Mouse (Mus musculus) midbrain, embryonic 11.5 days (tissue): ENCODE data around the gene St6galnac3. TPM values are rescaled to one million over a fixed set of nuclear protein-coding genes. Genes with fewer than 3 reads are reported as not detected.
A peak's percentile ranks its signal among the peaks of the same experiment; 100 is the strongest.

Source experiments
- ATAC-seq: fragments of 200-750 bp; cut with Nextera tagmentation; 2 replicates; pipeline ENCODE4 v1.8.0; 2017; ENCODE audit warnings: moderate TSS enrichment, moderate library complexity; ENCODE audit not compliant: low FRiP score
- DNase-seq: peaks from one replicate; pipeline ENCODE4 v3.0.0; 2015; ENCODE audit warnings: low spot score; ENCODE audit errors: missing footprints
- H3K27ac ChIP-seq: fragments of 300-500 bp; sonication (generic); 2 replicates; pipeline ENCODE4 v1.5.1; 2014; ENCODE audit warnings: low read depth, low read length
- H3K27me3 ChIP-seq: fragments of 300-500 bp; sonication (generic); 2 replicates; pipeline ENCODE4 v1.6.1; 2014; ENCODE audit warnings: mild to moderate bottlenecking, low read length, moderate library complexity, mixed read lengths; ENCODE audit not compliant: control insufficient read depth, insufficient read depth
- H3K36me3 ChIP-seq: fragments of 300-500 bp; sonication (generic); 2 replicates; pipeline ENCODE4 v1.6.1; 2014; ENCODE audit warnings: mild to moderate bottlenecking, low read length, moderate library complexity, mixed read lengths; ENCODE audit not compliant: control insufficient read depth, insufficient read depth
- H3K4me1 ChIP-seq: fragments of 300-500 bp; sonication (generic); 2 replicates; pipeline ENCODE4 v1.6.1; 2014; ENCODE audit warnings: low read length; ENCODE audit not compliant: control insufficient read depth, insufficient read depth
- H3K4me2 ChIP-seq: fragments of 300-500 bp; sonication (generic); 2 replicates; pipeline ENCODE4 v1.6.1; 2014; ENCODE audit warnings: mild to moderate bottlenecking, moderate library complexity
- H3K4me3 ChIP-seq: fragments of 300-500 bp; sonication (generic); 2 replicates; pipeline ENCODE4 v1.5.1; 2014; ENCODE audit warnings: low read depth, low read length
- H3K9ac ChIP-seq: fragments of 300-500 bp; sonication (generic); 2 replicates; pipeline ENCODE4 v1.6.1; 2014; ENCODE audit warnings: low read length
- H3K9me3 ChIP-seq: fragments of 300-500 bp; sonication (generic); 2 replicates; pipeline ENCODE4 v1.6.1; 2016; ENCODE audit warnings: low read length; ENCODE audit not compliant: control insufficient read depth
- WGBS: fragments of 180-500 bp; shearing (Covaris S2); extraction: QIAGEN DNeasy Blood & Tissue Kit; methylation state at CpG from one replicate; pipeline ENCODE4 v1.1.7; 2014; 5-methylcytosine and 5-hydroxymethylcytosine counted together
- polyA plus RNA-seq: library from polyadenylated mRNA; unstranded; fragments of >200 nt; fragmentation: Nextera tagmentation; extraction: Ambion mirVana; gene quantifications from 2 replicates; pipeline ENCODE4 v1.2.1, GENCODE M21; 2014

St6galnac3 gene
- polyA plus RNA-seq, 1 experiment from 2014 or later: 35.7 TPM

- H3K9me3 ChIP-seq: no peaks in the 10 kb centered on the region
- H3K36me3 ChIP-seq: no peaks in the 10 kb centered on the region
- H3K27me3 ChIP-seq: no peaks in the 10 kb centered on the region
- DNase-seq: no peak
- no peak overlapping the region for H3K9ac ChIP-seq
- no peaks in the 10 kb centered on the region for H3K4me1 ChIP-seq
- no peak overlapping the region for H3K4me2 ChIP-seq
- no peak overlapping the region for H3K27ac ChIP-seq
- WGBS: 73% methylated on average over 8 of the region's 8 CpGs
- no peak overlapping the region for H3K4me3 ChIP-seq
- ATAC-seq: no peak
Measured at GRCm38 (mm10) chr3:153267397-153267796, 457.6 kb downstream of the St6galnac3 start.

DNA sequence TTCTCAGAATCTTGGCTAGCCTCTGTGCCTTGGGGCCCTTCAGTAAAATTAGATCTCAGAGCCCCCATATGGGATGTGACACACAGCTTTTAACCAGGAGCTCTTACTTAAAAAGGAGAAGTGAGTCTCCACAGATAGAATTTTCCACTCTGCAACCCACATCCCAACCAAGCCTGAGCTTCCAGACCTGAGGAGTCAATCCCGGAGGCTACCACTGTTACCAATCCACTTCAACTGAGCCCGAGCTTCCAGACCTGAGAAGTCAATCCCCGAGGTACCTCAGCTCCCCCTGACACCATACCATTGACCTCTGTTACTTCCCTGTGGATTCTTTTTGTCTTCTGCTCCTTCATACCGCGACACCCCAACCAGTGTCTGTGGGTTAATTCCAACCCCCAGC is 463.0 kb downstream of the St6galnac3 start:
- Histone ChIP-seq H3K27me3 (no peaks in the 10 kb centered on the region), H3K4me2 (no peak overlapping the region), H3K9ac (no peak overlapping the region), H3K4me1 (peaks cover 6% of the 10 kb centered on the region; the same call in 1 of the 2 replicates), H3K9me3 (no peaks in the 10 kb centered on the region), H3K4me3 (no peak overlapping the region), H3K36me3 (no peaks in the 10 kb centered on the region), H3K27ac (no peak overlapping the region)
- ATAC-seq: no peak
- no peak for DNase-seq
- 87% methylated on average over 5 of the region's 5 CpGs for WGBS

DNA sequence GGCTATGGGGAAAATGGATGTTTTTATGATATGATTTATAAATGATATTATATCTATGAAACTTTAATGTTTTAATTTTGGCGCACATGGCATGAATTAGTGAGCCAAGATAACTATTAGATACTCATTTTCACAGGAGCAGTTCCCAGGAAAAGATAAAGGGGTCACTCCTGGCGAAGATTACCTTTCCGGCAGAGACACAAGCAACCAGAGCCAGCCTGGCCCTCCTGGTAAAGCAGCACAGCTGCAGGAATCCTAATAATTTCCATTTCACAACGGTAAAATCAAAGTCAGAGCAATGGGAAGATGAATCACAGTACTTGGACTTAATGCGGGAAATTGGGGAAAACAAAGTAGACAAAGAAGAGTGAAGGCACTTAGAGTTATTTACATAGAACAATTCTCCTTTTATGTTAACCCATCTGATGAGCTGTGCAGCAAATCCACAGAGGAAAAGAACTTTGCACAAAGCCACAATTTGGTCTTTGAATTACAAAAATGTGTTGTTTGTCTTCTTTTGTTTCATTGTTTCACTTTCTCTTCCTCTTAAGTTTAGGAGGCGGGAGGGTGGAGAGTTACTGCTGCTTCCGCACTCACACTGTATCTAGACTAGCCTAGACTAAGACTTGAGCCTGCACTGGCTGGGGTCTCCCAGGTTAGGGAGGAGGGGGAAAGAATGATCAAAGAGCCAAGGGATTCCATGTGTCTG is 464.6 kb downstream of the St6galnac3 start:
- no peak for DNase-seq
- no peak for ATAC-seq
- Histone ChIP-seq H3K27me3 (no peaks in the 10 kb centered on the region), H3K9me3 (no peaks in the 10 kb centered on the region), H3K4me1 (peaks cover 6% of the 10 kb centered on the region; the same call in 1 of the 2 replicates), H3K36me3 (no peaks in the 10 kb centered on the region), H3K4me2 (no peak overlapping the region), H3K9ac (no peak overlapping the region), H3K4me3 (no peak overlapping the region), H3K27ac (no peak overlapping the region)
- 63% methylated on average over 7 of the region's 7 CpGs for WGBS

DNA sequence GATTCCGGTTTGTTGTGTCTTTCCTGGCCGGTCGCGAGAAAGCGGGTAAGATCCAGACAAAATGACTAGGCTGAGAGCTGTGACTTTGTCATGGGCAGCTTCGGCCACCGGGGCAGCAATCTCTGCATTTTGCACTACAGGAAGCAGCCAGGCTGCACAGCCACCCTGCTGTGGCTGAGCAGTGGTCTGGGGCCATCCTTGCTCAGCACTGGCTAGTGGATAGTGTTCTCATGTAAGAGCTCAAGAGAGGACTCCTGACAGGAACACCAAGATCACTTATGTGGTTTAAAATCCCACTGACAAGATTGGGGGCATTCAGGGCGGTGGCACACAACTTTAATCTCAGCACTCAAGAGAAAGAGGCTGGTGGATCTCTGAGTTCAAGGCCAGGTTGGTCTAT is 469.1 kb downstream of the St6galnac3 start:
- 84% methylated on average over 8 of the region's 8 CpGs for WGBS
- DNase-seq (no peak), ATAC-seq (no peak)

GRCm38 (mm10) chr3:153251653-153252052 is 473.3 kb downstream of the St6galnac3 start:
- ATAC-seq (no peak), DNase-seq (no peak)
- Histone ChIP-seq H3K4me3 (no peak overlapping the region), H3K27ac (no peak overlapping the region), H3K4me1 (no peaks in the 10 kb centered on the region), H3K9me3 (no peaks in the 10 kb centered on the region), H3K9ac (no peak overlapping the region), H3K27me3 (no peaks in the 10 kb centered on the region), H3K36me3 (no peaks in the 10 kb centered on the region), H3K4me2 (no peak overlapping the region)
- WGBS: 94% methylated on average over 3 of the region's 3 CpGs

More for the DNA sequence above, 469.1 kb downstream of the St6galnac3 start:
- Histone ChIP-seq H3K4me2 (no peak overlapping the region), H3K4me3 (no peak overlapping the region), H3K4me1 (peaks cover 6% of the 10 kb centered on the region; the same call in 1 of the 2 replicates), H3K9me3 (no peaks in the 10 kb centered on the region), H3K27me3 (no peaks in the 10 kb centered on the region), H3K9ac (no peak overlapping the region), H3K36me3 (no peaks in the 10 kb centered on the region), H3K27ac (no peak overlapping the region)

DNA sequence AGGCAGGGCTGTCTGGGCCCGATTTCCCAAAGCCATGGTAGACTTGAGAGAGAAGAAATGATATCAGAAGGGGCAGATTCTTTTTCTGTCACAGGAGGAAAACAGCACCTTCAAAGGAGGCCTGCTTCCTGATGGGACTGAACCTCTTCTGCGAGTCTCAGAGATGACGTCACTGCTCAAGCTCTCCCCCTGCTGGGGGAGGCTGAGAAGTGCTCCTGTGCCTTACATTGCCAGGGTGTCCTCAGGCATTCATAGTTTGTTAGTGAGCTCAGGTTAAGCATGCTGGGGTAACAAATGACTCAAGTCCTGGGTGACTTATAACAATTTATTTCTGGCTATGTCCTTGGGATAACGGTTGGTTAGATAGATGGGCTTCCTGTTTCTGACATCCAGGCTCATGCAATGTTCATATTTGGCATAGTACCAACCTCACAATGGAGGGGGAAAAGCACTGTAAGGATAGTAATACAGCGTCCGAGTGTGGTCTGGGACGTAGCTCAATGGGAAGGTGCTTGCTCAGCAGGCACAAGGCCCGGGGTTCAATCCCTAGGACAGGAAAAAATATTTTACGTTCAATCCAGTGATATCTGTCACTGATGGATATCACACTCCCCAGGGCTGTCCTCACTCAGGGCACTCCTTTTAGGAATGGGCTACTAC is 474.2 kb downstream of the St6galnac3 start:
- Histone ChIP-seq H3K36me3 (no peaks in the 10 kb centered on the region), H3K27ac (no peak overlapping the region), H3K27me3 (no peaks in the 10 kb centered on the region), H3K9ac (no peak overlapping the region), H3K4me3 (no peak overlapping the region), H3K9me3 (no peaks in the 10 kb centered on the region), H3K4me2 (no peak overlapping the region), H3K4me1 (no peaks in the 10 kb centered on the region)
- WGBS: 55% methylated on average over 9 of the region's 9 CpGs
- ATAC-seq (peak; percentile 82), DNase-seq (peak; percentile 95)

GRCm38 (mm10) chr3:153248866-153249265 is 476.1 kb downstream of the St6galnac3 start:
- Histone ChIP-seq H3K27ac (no peak overlapping the region), H3K9me3 (no peaks in the 10 kb centered on the region), H3K36me3 (no peaks in the 10 kb centered on the region), H3K27me3 (no peaks in the 10 kb centered on the region), H3K4me1 (no peaks in the 10 kb centered on the region), H3K4me2 (no peak overlapping the region), H3K9ac (no peak overlapping the region), H3K4me3 (no peak overlapping the region)
- no peak for ATAC-seq
- 84% methylated on average over 2 of the region's 2 CpGs for WGBS
- no peak for DNase-seq

GRCm38 (mm10) chr3:153248029-153248428 is 476.9 kb downstream of the St6galnac3 start:
- no peak overlapping the region for H3K4me3 ChIP-seq
- no peak overlapping the region for H3K9ac ChIP-seq
- 39% methylated on average over 4 of the region's 4 CpGs for WGBS
- no peak overlapping the region for H3K4me2 ChIP-seq
- no peak for DNase-seq
- no peaks in the 10 kb centered on the region for H3K4me1 ChIP-seq
- H3K27me3 ChIP-seq: no peaks in the 10 kb centered on the region
- H3K9me3 ChIP-seq: no peaks in the 10 kb centered on the region
- no peak for ATAC-seq
- H3K36me3 ChIP-seq: no peaks in the 10 kb centered on the region
- no peak overlapping the region for H3K27ac ChIP-seq

- H3K4me2 ChIP-seq: no peak overlapping the region
- no peaks in the 10 kb centered on the region for H3K36me3 ChIP-seq
- H3K4me3 ChIP-seq: no peak overlapping the region
- no peak for ATAC-seq
- no peaks in the 10 kb centered on the region for H3K9me3 ChIP-seq
- no peak overlapping the region for H3K27ac ChIP-seq
- WGBS: 70% methylated on average over 5 of the region's 5 CpGs
- H3K27me3 ChIP-seq: no peaks in the 10 kb centered on the region
- no peak overlapping the region for H3K9ac ChIP-seq
- no peak for DNase-seq
- H3K4me1 ChIP-seq: no peaks in the 10 kb centered on the region
Measured at GRCm38 (mm10) chr3:153242524-153242923, 482.4 kb downstream of the St6galnac3 start.
